Mouse (Mus musculus) testis, adult 2 months (tissue): Measurements from ENCODE around the gene 1110051M20Rik.

Experiments
- CTCF ChIP-seq: fragments of 200-500 bp; IDR thresholded peaks from 2 replicates; pipeline ENCODE4 v1.5.1; 2012; ENCODE audit warnings: low read depth, mild to moderate bottlenecking, inconsistent platforms, low read length, moderate library complexity; ENCODE audit not compliant: control insufficient read depth, insufficient read depth, insufficient replicate concordance
- POLR2A ChIP-seq: fragments of 200-500 bp; IDR thresholded peaks from 2 replicates; pipeline ENCODE4 v1.6.1; 2012; ENCODE audit warnings: low read depth, mild to moderate bottlenecking, inconsistent platforms, low read length, moderate library complexity; ENCODE audit not compliant: control insufficient read depth

- no peak for TF ChIP-seq POLR2A
- TF ChIP-seq CTCF = no peak
Observed at GRCm38 (mm10) chr2:91458252-91458672, 13.8 kb upstream of the 1110051M20Rik start.
